Mouse (Mus musculus) lung, embryonic 14.5 days (tissue): ENCODE measurements at regions not wholly inside any gene's neighbourhood (a gene's known extent, or its start where the extent isn't known, plus 50 kb on each side); places are given as distances from the start of the nearest gene placed in this dataset.

Source experiments
- ATAC-seq: fragments of 200-750 bp; cut with Nextera tagmentation; 2 replicates; pipeline ENCODE4 v1.8.0; 2017; ENCODE audit warnings: mild to moderate bottlenecking, moderate TSS enrichment, moderate library complexity; ENCODE audit not compliant: insufficient read depth
- DNase-seq: peaks from one replicate; pipeline ENCODE4 v3.0.0-alpha.2; 2015
- H3K27ac ChIP-seq: fragments of 300-500 bp; sonication (generic); 2 replicates; pipeline ENCODE4 v1.5.1; 2014; ENCODE audit warnings: low read depth, mild to moderate bottlenecking, moderate library complexity
- H3K27me3 ChIP-seq: fragments of 300-500 bp; sonication (generic); 2 replicates; pipeline ENCODE4 v1.6.1; 2014; ENCODE audit warnings: low read length, control low read depth; ENCODE audit not compliant: insufficient read depth
- H3K36me3 ChIP-seq: fragments of 300-500 bp; sonication (generic); 2 replicates; pipeline ENCODE4 v1.6.1; 2014; ENCODE audit warnings: control low read depth; ENCODE audit not compliant: insufficient read depth
- H3K4me1 ChIP-seq: fragments of 300-500 bp; sonication (generic); 2 replicates; pipeline ENCODE4 v1.6.1; 2014; ENCODE audit warnings: antibody characterized with exemption, control low read depth; ENCODE audit not compliant: insufficient read depth
- H3K4me2 ChIP-seq: fragments of 300-500 bp; sonication (generic); 2 replicates; pipeline ENCODE4 v1.6.1; 2014; ENCODE audit warnings: mild to moderate bottlenecking
- H3K4me3 ChIP-seq: fragments of 300-500 bp; sonication (generic); 2 replicates; pipeline ENCODE4 v1.5.1; 2014; ENCODE audit warnings: low read depth, low read length
- H3K9ac ChIP-seq: fragments of 300-500 bp; sonication (generic); 2 replicates; pipeline ENCODE4 v1.6.1; 2014
- H3K9me3 ChIP-seq: fragments of 300-500 bp; sonication (generic); 2 replicates; pipeline ENCODE4 v1.6.1; 2016; ENCODE audit warnings: low read depth, low read length, control low read depth
- CTCF ChIP-seq: IDR thresholded peaks from 2 replicates; pipeline ENCODE4 v1.5.1; 2016; ENCODE audit warnings: antibody characterized with exemption, low read depth
- WGBS: fragments of 180-500 bp; shearing (Covaris S2); extraction: QIAGEN DNeasy Blood & Tissue Kit; methylation state at CpG from one replicate; pipeline ENCODE4 v1.1.7; 2014; 5-methylcytosine and 5-hydroxymethylcytosine counted together

DNA sequence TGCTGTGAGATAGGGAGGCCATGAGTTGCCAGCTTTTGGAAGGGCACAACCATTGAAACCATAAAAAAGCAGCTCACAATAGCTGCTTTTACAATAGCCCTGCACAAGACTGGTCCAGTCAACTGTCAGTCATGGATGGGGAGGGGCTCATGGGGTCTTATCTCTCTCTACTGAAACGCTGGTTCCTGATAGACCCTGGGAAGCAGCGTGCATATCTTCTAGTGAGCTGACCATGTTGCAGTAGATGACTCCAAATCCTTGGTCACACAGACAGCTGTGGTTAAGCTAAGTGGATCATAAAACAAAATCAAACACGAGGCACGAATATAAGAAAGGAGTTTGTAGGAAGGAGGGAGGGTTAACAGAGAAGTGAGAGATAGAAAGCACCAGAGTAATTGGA is 105.0 kb downstream of the Aldh8a1 start:
- no peak for TF ChIP-seq CTCF
- ATAC-seq (no peak), DNase-seq (no peak)
- H3K27me3 ChIP-seq: no peaks in the 10 kb centered on the region
- no peak overlapping the region for H3K4me2 ChIP-seq
- H3K4me3 ChIP-seq: no peak overlapping the region
- no peak overlapping the region for H3K9ac ChIP-seq
- H3K36me3 ChIP-seq: no peaks in the 10 kb centered on the region
- 59% methylated on average over 4 of the region's 4 CpGs for WGBS
- no peaks in the 10 kb centered on the region for H3K4me1 ChIP-seq
- H3K9me3 ChIP-seq: no peaks in the 10 kb centered on the region
- no peak overlapping the region for H3K27ac ChIP-seq

DNA sequence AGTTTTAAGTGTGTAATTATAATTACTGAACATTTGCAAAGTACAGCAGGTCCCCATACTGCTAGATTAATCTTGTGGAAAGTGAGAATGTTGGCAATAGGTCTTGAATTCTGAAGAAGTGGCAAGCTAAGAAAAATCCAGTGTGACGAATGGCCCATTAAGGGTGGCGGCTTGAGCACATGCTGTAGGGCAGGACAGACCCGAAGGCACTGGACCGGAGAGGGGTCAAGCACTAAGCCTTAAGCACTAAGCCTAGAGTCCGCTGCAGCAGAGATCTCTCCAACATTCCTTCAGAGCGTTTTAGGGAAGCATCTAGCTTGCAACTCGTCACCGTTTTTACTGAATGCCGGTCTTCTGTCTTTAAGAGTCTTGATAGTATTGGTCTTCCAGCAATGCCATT is 105.6 kb downstream of the Aldh8a1 start:
- no peak overlapping the region for H3K9ac ChIP-seq
- no peaks in the 10 kb centered on the region for H3K9me3 ChIP-seq
- no peak overlapping the region for H3K4me3 ChIP-seq
- H3K36me3 ChIP-seq: no peaks in the 10 kb centered on the region
- DNase-seq (no peak), ATAC-seq (no peak)
- 79% methylated on average over 9 of the region's 9 CpGs for WGBS
- no peak for TF ChIP-seq CTCF
- H3K27ac ChIP-seq: no peak overlapping the region
- no peak overlapping the region for H3K4me2 ChIP-seq
- H3K27me3 ChIP-seq: no peaks in the 10 kb centered on the region
- no peaks in the 10 kb centered on the region for H3K4me1 ChIP-seq

DNA sequence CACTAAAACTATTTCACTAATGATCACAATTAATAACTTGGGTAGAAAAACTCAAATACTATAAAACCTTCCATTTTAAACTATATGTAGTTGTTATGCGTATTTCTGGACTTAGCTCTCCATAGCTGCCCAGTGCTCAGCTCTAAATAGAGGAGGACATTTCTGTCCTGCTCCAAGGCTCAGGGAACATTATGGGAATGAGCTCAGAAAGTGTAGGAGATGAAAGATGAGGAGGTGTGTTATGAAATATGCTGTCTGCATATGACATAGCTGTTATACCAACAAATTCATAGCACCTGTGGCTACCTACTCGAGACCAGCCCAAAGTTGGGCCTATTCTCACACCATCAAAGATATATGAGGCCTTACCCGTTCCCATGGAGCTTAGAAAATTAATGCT is 106.3 kb downstream of the Aldh8a1 start:
- ATAC-seq (no peak), DNase-seq (no peak)

DNA sequence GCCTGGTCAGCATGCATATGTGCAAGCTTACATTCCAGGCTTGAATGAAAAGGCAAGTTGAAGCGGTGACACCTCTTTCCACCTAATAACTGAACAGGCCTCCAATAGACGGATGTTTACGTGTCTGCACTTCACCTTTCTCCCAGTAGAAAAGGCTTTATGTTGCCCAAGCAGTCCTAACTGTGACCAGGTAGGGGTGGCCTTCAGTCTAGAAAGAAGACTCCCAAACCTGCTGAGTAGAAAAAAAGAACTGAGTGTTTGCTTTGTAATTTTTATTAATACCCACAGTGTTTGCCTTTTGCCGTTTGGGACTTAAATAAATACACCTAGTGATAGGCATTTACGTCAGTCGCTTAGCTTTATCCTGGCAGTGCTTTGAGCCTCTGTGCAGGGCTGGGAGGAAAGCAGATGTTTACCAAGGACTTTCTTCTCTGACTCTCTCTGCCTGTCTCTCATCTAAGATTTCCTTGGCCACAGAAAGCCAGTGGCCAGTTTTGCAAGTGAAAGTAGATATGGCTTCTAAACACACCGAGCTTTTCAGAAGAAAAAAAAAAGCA is 104.5 kb upstream of the 1700020N01Rik start:
- Histone ChIP-seq H3K9ac (no peak overlapping the region), H3K27ac (peak overlapping the region; percentile 20; the same call in 1 of the 2 replicates), H3K4me1 (0 out of 2 replicates have a peak, but pooled peaks cover 3% of the 10 kb centered on the region), H3K36me3 (no peaks in the 10 kb centered on the region), H3K9me3 (no peaks in the 10 kb centered on the region), H3K27me3 (no peaks in the 10 kb centered on the region), H3K4me3 (no peak overlapping the region), H3K4me2 (no peak overlapping the region)
- DNase-seq (peak; percentile 49), ATAC-seq (peak; percentile 84; the same call in 1 of the 2 replicates)
- TF ChIP-seq CTCF: no peak
- 54% methylated on average over 7 of the region's 7 CpGs for WGBS

More for the DNA sequence above, 106.3 kb downstream of the Aldh8a1 start:
- Histone ChIP-seq H3K9ac (no peak overlapping the region), H3K4me3 (no peak overlapping the region), H3K4me2 (no peak overlapping the region), H3K27me3 (no peaks in the 10 kb centered on the region), H3K36me3 (no peaks in the 10 kb centered on the region), H3K9me3 (no peaks in the 10 kb centered on the region), H3K4me1 (no peaks in the 10 kb centered on the region), H3K27ac (no peak overlapping the region)
- no peak for TF ChIP-seq CTCF
- 77% methylated on average over 3 of the region's 3 CpGs for WGBS

DNA sequence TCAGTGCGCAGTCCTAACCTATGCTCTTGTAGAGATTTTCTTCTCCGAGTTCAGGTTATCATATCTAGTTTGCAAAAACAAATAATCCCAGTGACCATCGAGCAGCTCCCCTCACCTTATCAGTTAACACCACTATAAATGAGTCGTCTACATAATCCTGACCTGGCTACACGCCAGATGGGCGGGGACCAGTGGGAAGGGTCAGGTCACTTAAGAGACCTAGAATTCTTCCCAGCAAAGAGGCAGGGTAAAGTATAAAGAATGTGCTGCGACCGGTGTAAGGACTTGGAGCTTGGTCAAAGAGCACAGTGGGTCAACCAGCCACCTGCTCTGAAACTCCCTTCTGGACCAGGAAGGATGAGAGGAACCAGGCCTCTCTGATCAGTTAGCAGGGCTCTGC is 102.0 kb upstream of the 1700020N01Rik start:
- WGBS: 18% methylated on average over 8 of the region's 8 CpGs
- Histone ChIP-seq H3K4me2 (no peak overlapping the region), H3K27me3 (no peaks in the 10 kb centered on the region), H3K36me3 (no peaks in the 10 kb centered on the region), H3K9ac (no peak overlapping the region), H3K27ac (no peak overlapping the region), H3K4me3 (no peak overlapping the region), H3K4me1 (0 out of 2 replicates have a peak, but pooled peaks cover 3% of the 10 kb centered on the region), H3K9me3 (no peaks in the 10 kb centered on the region)
- DNase-seq (peak; percentile 30), ATAC-seq (no peak)
- TF ChIP-seq CTCF: no peak

DNA sequence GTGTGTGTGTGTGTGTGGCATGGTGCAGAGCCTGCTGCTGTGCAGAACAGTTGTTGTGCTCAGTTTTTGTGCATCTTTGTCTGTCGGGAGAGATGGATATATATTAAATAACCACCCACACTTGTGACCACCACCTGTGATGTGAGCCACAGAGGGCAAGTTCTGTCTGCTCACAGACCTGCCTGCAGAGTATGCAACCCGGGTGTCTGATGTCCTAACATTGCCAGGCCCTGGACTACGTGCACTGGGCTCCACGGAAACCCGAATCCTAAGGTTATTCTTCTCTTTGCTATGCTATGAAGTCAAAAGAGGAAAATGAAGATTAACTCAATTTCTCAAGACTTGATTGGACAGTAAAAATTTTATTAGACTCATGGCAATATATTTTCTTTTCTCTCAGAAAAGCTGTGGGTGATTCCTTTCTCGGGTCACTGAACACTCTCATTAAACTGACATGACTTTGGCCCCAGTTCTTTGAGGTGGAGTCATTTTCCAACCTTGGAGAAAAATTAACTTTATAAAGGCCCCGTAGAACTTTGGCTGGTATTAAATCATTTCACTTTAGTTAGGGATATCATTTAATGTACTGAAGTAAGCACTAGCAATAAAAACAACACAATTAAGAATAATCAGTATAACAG is 100.6 kb upstream of the 1700020N01Rik start:
- Histone ChIP-seq H3K9ac (no peak overlapping the region), H3K4me2 (no peak overlapping the region), H3K4me1 (0 out of 2 replicates have a peak, but pooled peaks cover 3% of the 10 kb centered on the region), H3K36me3 (no peaks in the 10 kb centered on the region), H3K9me3 (no peaks in the 10 kb centered on the region), H3K4me3 (no peak overlapping the region), H3K27me3 (no peaks in the 10 kb centered on the region), H3K27ac (no peak overlapping the region)
- ATAC-seq (no peak), DNase-seq (no peak)
- WGBS: 70% methylated on average over 7 of the region's 7 CpGs
- no peak for TF ChIP-seq CTCF

DNA sequence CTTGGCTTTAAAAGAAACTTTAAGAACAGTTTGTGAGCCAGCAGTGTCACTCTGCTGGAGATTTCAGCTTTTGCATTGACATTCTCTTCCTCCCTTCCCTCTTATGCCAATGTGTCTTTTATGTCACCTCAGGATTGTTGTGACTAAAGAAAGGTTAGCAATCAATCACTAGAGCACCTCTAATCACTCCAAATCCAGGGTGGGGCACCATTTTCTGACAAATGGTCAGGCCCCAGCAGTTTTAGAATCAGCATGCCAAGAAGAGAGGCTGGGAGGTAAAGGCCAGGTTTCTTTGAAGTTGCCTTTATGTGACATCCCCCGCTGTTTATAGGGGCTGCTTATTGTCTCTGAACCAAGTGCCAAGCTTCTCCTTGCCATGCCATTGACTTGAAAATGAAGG is 98.4 kb upstream of the 1700020N01Rik start:
- Histone ChIP-seq H3K4me1 (no peaks in the 10 kb centered on the region), H3K4me3 (no peak overlapping the region), H3K9ac (no peak overlapping the region), H3K9me3 (no peaks in the 10 kb centered on the region), H3K4me2 (no peak overlapping the region), H3K36me3 (no peaks in the 10 kb centered on the region), H3K27ac (no peak overlapping the region), H3K27me3 (no peaks in the 10 kb centered on the region)
- whole genome bisulfite sequencing: 48% methylated on average over 1 of the region's 1 CpGs
- no peak for DNase-seq
- TF ChIP-seq CTCF: no peak
- no peak for ATAC-seq
